Mouse (Mus musculus): Measurements from ENCODE around the gene Lmntd1. TPM values are rescaled to one million over a fixed set of nuclear protein-coding genes. Genes with fewer than 3 reads are reported as not detected.

Gene Lmntd1
- polyA plus RNA-seq, 1 experiment from 2014 or later = not detected

DNA sequence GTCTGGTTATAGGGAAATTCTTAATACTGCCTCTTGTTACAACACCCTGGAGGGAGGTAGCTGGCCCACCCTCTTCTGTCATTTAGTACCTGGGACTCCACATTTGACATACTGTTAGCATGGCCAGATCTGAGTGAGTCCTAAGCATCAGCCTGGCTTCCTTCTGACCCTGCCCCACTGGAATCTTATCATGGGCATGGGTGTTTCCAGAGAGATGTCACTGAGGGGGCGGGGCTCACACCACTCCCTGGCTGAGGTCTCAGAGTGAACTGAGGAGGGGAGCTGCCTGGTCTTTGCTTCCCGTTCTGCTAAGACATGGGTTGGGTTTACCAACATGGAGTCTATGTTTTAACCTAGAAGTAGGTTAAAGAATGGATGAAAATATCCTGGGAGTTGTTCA lies 37.9 kb upstream of the Lmntd1 start:
- DNase-seq (ENCODE audit: low spot score) = no peak
- no peak overlapping the region for H3K4me3 ChIP-seq (ENCODE audit: low read depth, low read length)

DNA sequence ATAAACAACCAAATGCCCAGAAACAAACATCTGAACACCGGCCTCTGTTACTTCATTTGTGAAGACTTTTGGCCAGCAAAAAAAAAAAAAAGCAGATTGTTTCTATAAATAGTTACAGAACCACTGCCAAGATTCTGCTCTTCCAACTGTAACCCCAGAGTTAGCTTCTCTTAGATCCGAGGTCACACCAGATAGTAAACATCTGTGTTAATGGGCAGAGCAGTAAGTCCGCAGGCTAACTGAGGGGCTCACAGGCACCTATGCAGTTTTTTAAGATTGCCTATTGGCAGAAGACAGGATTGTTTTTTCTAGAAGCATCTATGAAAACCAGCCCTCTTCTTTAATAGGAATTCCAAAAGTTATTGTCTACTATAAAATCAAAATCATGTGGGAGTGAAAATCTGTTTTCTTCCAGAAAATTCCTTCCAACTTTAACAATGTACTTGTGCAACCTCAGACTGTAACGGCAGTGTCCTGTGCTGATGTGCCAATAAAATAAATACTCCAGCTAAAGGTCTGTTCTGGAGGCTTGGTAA lies 26.9 kb upstream of the Lmntd1 start:
- no peak for DNase-seq (ENCODE audit: low spot score)
- Histone ChIP-seq H3K4me2 (no peak overlapping the region), H3K4me3 (ENCODE audit: low read depth, low read length) (no peak overlapping the region), H3K4me1 (replicated peaks; ENCODE audit: control insufficient read depth, insufficient read depth, low read length) (no peaks in the 10 kb centered on the region), H3K9ac (ENCODE audit: low read depth, low read length) (no peak overlapping the region), H3K36me3 (ENCODE audit: control insufficient read depth, insufficient read depth, low read length) (no peaks in the 10 kb centered on the region), H3K27me3 (replicated peaks; ENCODE audit: control insufficient read depth, insufficient read depth, low read length) (no peaks in the 10 kb centered on the region), H3K27ac (ENCODE audit: low read depth, low read length) (no peak overlapping the region), H3K9me3 (ENCODE audit: control insufficient read depth, low read length) (no peaks in the 10 kb centered on the region)
- WGBS = 73% methylated on average over 4 of the region's 4 CpGs
- no peak for ATAC-seq (replicated peaks; ENCODE audit: low FRiP score)

More for the DNA sequence above, 37.9 kb upstream of the Lmntd1 start:
- Histone ChIP-seq H3K27ac (ENCODE audit: low read depth, low read length) (no peak overlapping the region), H3K27me3 (replicated peaks; ENCODE audit: control insufficient read depth, insufficient read depth, low read length) (no peaks in the 10 kb centered on the region), H3K9ac (ENCODE audit: low read depth, low read length) (no peak overlapping the region), H3K9me3 (ENCODE audit: control insufficient read depth, low read length) (0 out of 2 replicates have a peak, but pooled peaks cover 2% of the 10 kb centered on the region), H3K4me1 (replicated peaks; ENCODE audit: control insufficient read depth, insufficient read depth, low read length) (no peaks in the 10 kb centered on the region), H3K36me3 (ENCODE audit: control insufficient read depth, insufficient read depth, low read length) (no peaks in the 10 kb centered on the region), H3K4me2 (no peak overlapping the region)
- 66% methylated on average over 2 of the region's 2 CpGs for WGBS
- ATAC-seq (replicated peaks; ENCODE audit: low FRiP score) = no peak

DNA sequence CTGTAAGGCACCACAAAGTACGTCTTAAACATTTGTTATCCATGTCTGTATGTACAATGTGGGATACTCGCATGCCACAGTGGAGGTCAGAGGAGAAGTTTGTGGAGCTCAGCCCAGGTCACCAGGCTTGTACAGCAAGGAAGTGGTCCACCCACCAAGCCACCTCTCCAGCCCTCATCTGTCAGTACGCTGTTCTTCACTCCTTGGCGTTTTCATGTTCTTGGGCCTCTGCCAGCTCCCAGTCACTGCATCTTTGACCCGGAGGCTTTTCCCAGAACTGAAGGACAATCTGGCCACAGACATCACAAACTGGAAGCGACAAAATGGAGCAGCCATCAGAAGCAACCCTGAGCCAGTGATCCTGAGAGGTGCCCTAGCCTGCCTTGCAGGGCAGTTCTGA lies 24.1 kb upstream of the Lmntd1 start:
- Histone ChIP-seq H3K4me1 (replicated peaks; ENCODE audit: control insufficient read depth, insufficient read depth, low read length) (no peaks in the 10 kb centered on the region), H3K9ac (ENCODE audit: low read depth, low read length) (no peak overlapping the region), H3K9me3 (ENCODE audit: control insufficient read depth, low read length) (no peaks in the 10 kb centered on the region), H3K27me3 (replicated peaks; ENCODE audit: control insufficient read depth, insufficient read depth, low read length) (no peaks in the 10 kb centered on the region), H3K4me3 (ENCODE audit: low read depth, low read length) (no peak overlapping the region), H3K27ac (ENCODE audit: low read depth, low read length) (no peak overlapping the region), H3K36me3 (ENCODE audit: control insufficient read depth, insufficient read depth, low read length) (no peaks in the 10 kb centered on the region), H3K4me2 (no peak overlapping the region)
- DNase-seq (ENCODE audit: low spot score) = no peak
- 75% methylated on average over 6 of the region's 6 CpGs for WGBS
- no peak for ATAC-seq (replicated peaks; ENCODE audit: low FRiP score)

DNA sequence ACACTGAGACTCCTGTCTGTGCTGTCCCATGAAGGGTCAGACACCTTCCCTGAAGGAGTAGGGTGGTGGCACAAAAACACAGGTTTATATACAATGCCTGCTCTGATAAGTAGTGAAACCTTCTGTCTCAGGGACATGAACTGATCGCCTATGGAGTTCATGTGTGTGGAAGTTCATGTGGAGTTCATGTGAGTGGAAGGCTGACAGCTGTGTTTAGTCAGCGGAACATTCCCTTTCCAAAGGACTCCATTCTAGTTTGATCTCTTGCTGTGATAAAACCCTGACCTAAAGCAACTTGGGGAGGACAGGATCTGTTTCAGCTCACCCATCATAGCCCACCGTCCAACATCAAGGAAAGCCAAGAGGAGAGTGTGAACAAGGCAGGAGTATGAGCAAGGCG lies 22.6 kb upstream of the Lmntd1 start:
- DNase-seq (ENCODE audit: low spot score) = no peak
- Histone ChIP-seq H3K4me1 (replicated peaks; ENCODE audit: control insufficient read depth, insufficient read depth, low read length) (no peaks in the 10 kb centered on the region), H3K27ac (ENCODE audit: low read depth, low read length) (no peak overlapping the region), H3K9me3 (ENCODE audit: control insufficient read depth, low read length) (no peaks in the 10 kb centered on the region), H3K4me3 (ENCODE audit: low read depth, low read length) (no peak overlapping the region), H3K27me3 (replicated peaks; ENCODE audit: control insufficient read depth, insufficient read depth, low read length) (no peaks in the 10 kb centered on the region), H3K9ac (ENCODE audit: low read depth, low read length) (no peak overlapping the region), H3K36me3 (ENCODE audit: control insufficient read depth, insufficient read depth, low read length) (no peaks in the 10 kb centered on the region), H3K4me2 (no peak overlapping the region)
- no peak for ATAC-seq (replicated peaks; ENCODE audit: low FRiP score)
- WGBS = 76% methylated on average over 4 of the region's 4 CpGs

DNA sequence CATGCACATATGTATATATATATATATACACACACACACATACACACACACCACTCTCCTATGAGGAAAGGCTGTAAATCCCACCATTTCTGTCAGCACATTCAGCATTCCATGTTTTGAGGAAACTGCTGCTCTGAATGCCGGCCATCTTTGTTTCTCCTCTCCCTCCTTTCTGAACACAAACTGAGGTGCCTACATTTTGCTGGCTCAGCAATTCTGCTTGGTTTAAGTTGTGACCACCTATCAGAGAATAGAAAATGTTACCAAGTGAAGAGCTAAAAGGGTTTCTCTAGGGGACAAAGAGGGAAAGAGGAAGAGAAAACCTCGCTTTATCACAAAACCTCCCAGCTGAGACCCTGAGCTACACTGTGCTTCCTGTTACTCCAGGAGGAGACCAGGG lies 20.3 kb upstream of the Lmntd1 start:
- WGBS = 71% methylated on average over 2 of the region's 2 CpGs
- no peaks in the 10 kb centered on the region for H3K27me3 ChIP-seq (replicated peaks; ENCODE audit: control insufficient read depth, insufficient read depth, low read length)
- no peak for ATAC-seq (replicated peaks; ENCODE audit: low FRiP score)

DNA sequence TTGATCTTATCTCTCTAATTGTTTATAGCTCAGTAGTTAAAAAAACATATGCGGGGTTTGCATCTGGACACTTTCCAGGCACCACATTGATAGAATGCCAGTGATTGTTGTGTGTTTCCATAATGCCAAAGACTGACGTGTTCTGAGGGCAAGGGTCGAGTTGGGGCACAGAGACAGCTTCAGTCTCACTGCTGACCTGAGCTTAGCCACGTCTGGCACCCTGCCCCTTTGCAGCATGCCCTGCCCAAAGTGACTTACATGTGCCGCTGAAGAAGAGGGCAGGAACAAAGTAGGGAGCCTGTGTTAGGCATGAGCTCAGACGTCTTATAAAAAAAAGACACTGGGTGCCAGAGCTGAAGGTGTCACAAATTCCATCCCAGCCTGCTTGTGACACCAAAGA lies 16.1 kb upstream of the Lmntd1 start:
- no peaks in the 10 kb centered on the region for H3K36me3 ChIP-seq (ENCODE audit: control insufficient read depth, insufficient read depth, low read length)
- DNase-seq (ENCODE audit: low spot score) (no peak), ATAC-seq (replicated peaks; ENCODE audit: low FRiP score) (no peak)
- no peak overlapping the region for H3K9ac ChIP-seq (ENCODE audit: low read depth, low read length)
- no peak overlapping the region for H3K27ac ChIP-seq (ENCODE audit: low read depth, low read length)
- no peaks in the 10 kb centered on the region for H3K9me3 ChIP-seq (ENCODE audit: control insufficient read depth, low read length)
- 62% methylated on average over 6 of the region's 6 CpGs for WGBS
- H3K4me2 ChIP-seq = no peak overlapping the region
- no peaks in the 10 kb centered on the region for H3K27me3 ChIP-seq (replicated peaks; ENCODE audit: control insufficient read depth, insufficient read depth, low read length)
- no peak overlapping the region for H3K4me3 ChIP-seq (ENCODE audit: low read depth, low read length)
- H3K4me1 ChIP-seq (replicated peaks; ENCODE audit: control insufficient read depth, insufficient read depth, low read length) = no peaks in the 10 kb centered on the region

More for the DNA sequence above, 20.3 kb upstream of the Lmntd1 start:
- DNase-seq (ENCODE audit: low spot score) = no peak
- H3K4me3 ChIP-seq (ENCODE audit: low read depth, low read length) = no peak overlapping the region
- no peak overlapping the region for H3K27ac ChIP-seq (ENCODE audit: low read depth, low read length)
- H3K4me1 ChIP-seq (replicated peaks; ENCODE audit: control insufficient read depth, insufficient read depth, low read length) = no peaks in the 10 kb centered on the region
- H3K4me2 ChIP-seq = no peak overlapping the region
- H3K9ac ChIP-seq (ENCODE audit: low read depth, low read length) = no peak overlapping the region
- H3K36me3 ChIP-seq (ENCODE audit: control insufficient read depth, insufficient read depth, low read length) = no peaks in the 10 kb centered on the region
- no peaks in the 10 kb centered on the region for H3K9me3 ChIP-seq (ENCODE audit: control insufficient read depth, low read length)

DNA sequence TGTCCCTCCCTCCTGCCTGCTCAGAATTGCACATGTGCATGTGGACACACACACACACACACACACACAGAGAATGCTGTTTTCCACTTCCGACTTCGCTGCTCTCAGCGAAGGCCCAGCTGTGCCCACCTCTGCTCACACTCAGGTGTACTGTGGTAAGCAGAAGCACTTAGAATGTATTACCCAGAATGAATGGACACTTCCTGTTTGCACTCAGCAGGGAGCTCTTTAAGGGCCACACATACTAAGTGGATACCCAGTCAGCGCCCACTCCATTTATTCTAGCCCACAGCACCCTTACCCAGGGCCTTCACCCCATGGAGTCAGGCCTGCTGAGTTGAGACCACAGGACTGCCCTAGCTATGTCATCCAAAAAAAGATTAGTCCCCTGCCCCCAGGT lies 9.0 kb upstream of the Lmntd1 start:
- 85% methylated on average over 4 of the region's 4 CpGs for WGBS
- ATAC-seq (replicated peaks; ENCODE audit: low FRiP score) = no peak

DNA sequence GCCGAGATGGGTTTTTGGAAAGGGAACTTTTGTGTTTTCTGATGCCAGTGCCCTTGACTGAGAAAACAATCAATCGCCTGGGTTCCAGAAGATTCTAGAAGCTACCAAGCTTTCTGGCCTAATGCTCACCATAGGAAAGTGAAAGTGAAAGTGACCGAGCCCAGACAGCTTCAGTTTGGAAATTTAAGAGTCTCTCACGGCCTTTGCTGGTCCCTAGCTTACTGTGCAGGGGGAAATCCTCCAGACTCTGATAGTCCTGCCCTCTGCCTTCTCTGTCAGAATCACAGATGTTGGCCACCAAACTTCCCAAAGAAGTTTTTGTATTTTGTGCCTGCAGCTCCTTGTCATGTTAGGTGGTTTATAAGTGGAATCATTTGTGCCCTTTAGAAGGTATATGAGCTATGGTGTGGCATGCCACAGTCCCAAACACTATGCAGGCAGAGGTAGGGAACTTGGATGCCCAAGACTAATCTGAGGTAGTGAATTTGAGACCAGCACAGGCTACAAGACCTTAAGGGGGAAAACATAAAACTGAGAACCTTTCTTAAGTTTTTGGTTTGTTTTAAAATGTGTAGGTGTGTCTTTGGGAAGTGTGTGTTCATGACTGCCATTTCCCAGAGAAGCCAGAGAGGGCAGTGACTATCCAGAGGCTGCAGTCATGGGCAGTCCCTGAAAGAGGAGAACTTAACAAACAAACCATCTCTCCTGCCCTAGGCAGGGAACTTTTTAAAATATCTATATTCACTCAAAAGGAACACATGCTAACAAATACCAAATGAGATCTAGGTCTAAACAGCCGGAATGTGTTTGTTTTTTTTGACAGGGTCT lies 2.5 kb upstream of the Lmntd1 start:
- DNase-seq (ENCODE audit: low spot score) (no peak), ATAC-seq (replicated peaks; ENCODE audit: low FRiP score) (no peak)
- no peak overlapping the region for H3K9ac ChIP-seq (ENCODE audit: low read depth, low read length)
- H3K4me3 ChIP-seq (ENCODE audit: low read depth, low read length) = no peak overlapping the region
- H3K27me3 ChIP-seq (replicated peaks; ENCODE audit: control insufficient read depth, insufficient read depth, low read length) = no peaks in the 10 kb centered on the region
- H3K4me2 ChIP-seq = no peak overlapping the region
- no peak overlapping the region for H3K27ac ChIP-seq (ENCODE audit: low read depth, low read length)
- H3K4me1 ChIP-seq (replicated peaks; ENCODE audit: control insufficient read depth, insufficient read depth, low read length) = no peaks in the 10 kb centered on the region
- no peaks in the 10 kb centered on the region for H3K9me3 ChIP-seq (ENCODE audit: control insufficient read depth, low read length)
- WGBS = 74% methylated on average over 5 of the region's 5 CpGs
- no peaks in the 10 kb centered on the region for H3K36me3 ChIP-seq (ENCODE audit: control insufficient read depth, insufficient read depth, low read length)

More for the DNA sequence above, 9.0 kb upstream of the Lmntd1 start:
- Histone ChIP-seq H3K36me3 (ENCODE audit: control insufficient read depth, insufficient read depth, low read length) (no peaks in the 10 kb centered on the region), H3K4me2 (no peak overlapping the region), H3K4me3 (ENCODE audit: low read depth, low read length) (no peak overlapping the region), H3K9me3 (ENCODE audit: control insufficient read depth, low read length) (no peaks in the 10 kb centered on the region), H3K4me1 (replicated peaks; ENCODE audit: control insufficient read depth, insufficient read depth, low read length) (no peaks in the 10 kb centered on the region), H3K27me3 (replicated peaks; ENCODE audit: control insufficient read depth, insufficient read depth, low read length) (no peaks in the 10 kb centered on the region), H3K9ac (ENCODE audit: low read depth, low read length) (no peak overlapping the region), H3K27ac (ENCODE audit: low read depth, low read length) (no peak overlapping the region)
- DNase-seq (ENCODE audit: low spot score) = no peak

DNA sequence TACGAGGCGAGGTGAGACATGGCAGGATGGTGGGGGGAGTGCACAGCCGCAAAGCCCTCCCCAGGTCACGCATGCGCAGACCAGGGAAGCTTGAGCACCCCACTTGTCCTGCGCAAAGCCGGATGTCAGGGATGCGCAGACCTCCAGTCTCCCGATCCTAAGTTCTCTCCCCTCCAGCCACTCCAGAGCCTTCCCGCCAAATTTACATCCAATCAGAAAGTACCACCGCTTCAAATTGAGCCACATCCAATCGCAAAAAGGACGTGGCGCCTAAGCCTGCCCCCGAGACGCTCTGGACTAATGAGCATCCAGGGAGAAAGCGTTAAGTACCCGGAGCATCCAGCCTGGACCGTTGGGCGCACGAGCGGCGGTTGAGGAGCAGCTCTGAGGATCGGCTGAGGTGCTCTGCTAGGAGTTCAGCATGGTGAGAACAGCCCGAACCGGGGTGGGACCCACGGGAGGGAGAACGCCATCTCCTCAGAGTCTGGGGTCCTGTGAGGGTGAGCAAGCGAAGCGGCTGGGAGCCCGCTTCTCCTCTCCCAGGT lies 1.6 kb upstream of the Lmntd1 start, which contains the start of gene Tuba3b:
TSS of gene Tuba3b (plus strand) at position 92 of the 545 bp plus-strand sequence.
- no peak for ATAC-seq (replicated peaks; ENCODE audit: low FRiP score)
- Histone ChIP-seq H3K9me3 (ENCODE audit: control insufficient read depth, low read length) (no peaks in the 10 kb centered on the region), H3K4me3 (ENCODE audit: low read depth, low read length) (no peak within 1 kb of the TSS), H3K9ac (ENCODE audit: low read depth, low read length) (no peak within 1 kb of the TSS), H3K4me2 (no peak within 1 kb of the TSS), H3K4me1 (replicated peaks; ENCODE audit: control insufficient read depth, insufficient read depth, low read length) (no peaks in the 10 kb centered on the region), H3K27ac (ENCODE audit: low read depth, low read length) (no peak within 1 kb of the TSS), H3K27me3 (replicated peaks; ENCODE audit: control insufficient read depth, insufficient read depth, low read length) (no peaks in the 10 kb centered on the region), H3K36me3 (ENCODE audit: control insufficient read depth, insufficient read depth, low read length) (no peaks in the 10 kb centered on the region)
- WGBS = 91% methylated on average over 31 of the region's 31 CpGs
- DNase-seq (ENCODE audit: low spot score) = no peak

All from liver, embryonic 11.5 days (tissue).